Mouse (Mus musculus): ENCODE data around the gene Fam198b. TPM values are rescaled to one million over a fixed set of nuclear protein-coding genes. Genes with fewer than 3 reads are reported as not detected.

Gene Fam198b
- total RNA-seq, 2 experiments from 2014 or later: 4.8 to 5.8 TPM

DNA sequence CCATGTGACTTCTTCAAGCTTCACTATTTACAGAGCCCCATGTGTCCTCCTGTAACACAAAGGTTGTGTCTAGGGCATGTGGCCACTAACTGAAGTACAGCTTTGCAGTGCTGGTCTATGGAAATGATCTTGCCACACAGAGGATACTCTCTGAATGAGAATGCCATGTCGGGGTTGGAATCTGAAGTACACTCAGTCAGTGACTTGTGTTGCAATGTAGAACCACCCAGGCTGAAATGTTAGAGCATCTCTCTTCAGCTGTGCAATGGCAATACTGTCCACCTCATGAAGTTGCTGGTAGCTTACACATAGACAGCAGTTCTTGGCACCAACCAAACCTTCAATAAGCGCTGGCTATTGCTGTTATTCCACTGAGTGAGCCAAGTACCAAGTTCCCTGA lies 3.6 kb downstream of the Fam198b start:
- TF ChIP-seq CTCF (conservative IDR thresholded peaks at IDR 0.05): no peak
- no peak for DNase-seq (ENCODE audit: low spot score in 2 of 2)
- peak overlapping the region; percentile 83; the same call in 1 of the 2 replicates for H3K27ac ChIP-seq

GRCm38 (mm10) chr3:79897534-79898370 lies 13.4 kb downstream of the Fam198b start:
- H3K4me3 ChIP-seq: no peak overlapping the region
- TF ChIP-seq CTCF (conservative IDR thresholded peaks at IDR 0.05): no peak
- no peak for DNase-seq (ENCODE audit: low spot score in 2 of 2)
- H3K27ac ChIP-seq: peak overlapping the region; percentile 58

More for the DNA sequence above, 3.6 kb downstream of the Fam198b start:
- H3K4me3 ChIP-seq: no peak overlapping the region

DNA sequence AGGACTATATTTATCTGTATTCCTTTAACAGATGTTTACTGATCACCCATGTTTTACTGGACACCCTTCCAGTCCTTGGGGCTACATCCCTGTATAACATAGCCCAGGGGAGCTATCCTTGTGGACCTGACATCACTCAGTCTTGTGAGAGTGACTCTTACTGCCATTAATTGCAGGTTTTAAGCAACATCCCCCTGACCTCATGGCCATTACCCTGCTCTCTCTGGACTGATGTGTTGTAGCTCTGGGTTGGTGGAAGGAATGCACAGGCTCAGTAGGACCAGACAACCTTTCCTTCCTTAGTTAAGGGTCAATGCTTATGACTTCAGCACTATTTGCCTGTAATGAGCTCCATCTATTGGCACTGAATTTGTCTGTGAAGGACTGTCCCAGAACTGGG lies 14.2 kb downstream of the Fam198b start:
- H3K27ac ChIP-seq: peak overlapping the region; percentile 58; the same call in 1 of the 2 replicates
- TF ChIP-seq CTCF (conservative IDR thresholded peaks at IDR 0.05): no peak
- no peak overlapping the region for H3K4me3 ChIP-seq
- DNase-seq (ENCODE audit: low spot score in 2 of 2): no peak

DNA sequence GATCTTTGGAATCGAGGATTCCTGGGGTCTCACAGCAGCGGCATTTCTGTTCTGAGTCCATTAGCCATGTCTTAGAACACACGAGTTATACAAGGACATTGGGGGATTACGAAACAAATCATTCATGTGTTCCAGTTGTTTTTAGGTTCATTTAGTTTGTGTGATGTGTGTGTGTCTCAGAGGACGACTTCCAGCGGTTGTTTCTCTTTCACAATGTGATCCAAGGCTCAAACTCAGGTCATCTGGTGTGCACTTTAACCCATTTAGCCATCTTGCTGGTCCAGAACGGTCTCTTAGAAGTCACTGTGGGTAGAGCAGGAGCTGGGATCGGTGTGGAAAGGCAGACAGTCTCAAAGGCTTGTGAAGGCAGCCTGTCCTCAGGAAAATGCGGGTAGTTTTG lies 15.6 kb downstream of the Fam198b start:
- no peak for TF ChIP-seq CTCF (conservative IDR thresholded peaks at IDR 0.05)

GRCm38 (mm10) chr3:79900502-79900901 lies 16.2 kb downstream of the Fam198b start:
- no peak for TF ChIP-seq CTCF (conservative IDR thresholded peaks at IDR 0.05)
- H3K27ac ChIP-seq: no peak overlapping the region
- no peak overlapping the region for H3K4me3 ChIP-seq
- DNase-seq (ENCODE audit: low spot score in 2 of 2): no peak

More for the DNA sequence above, 15.6 kb downstream of the Fam198b start:
- DNase-seq (ENCODE audit: low spot score in 2 of 2): no peak
- Histone ChIP-seq H3K4me3 (no peak overlapping the region), H3K27ac (no peak overlapping the region)

DNA sequence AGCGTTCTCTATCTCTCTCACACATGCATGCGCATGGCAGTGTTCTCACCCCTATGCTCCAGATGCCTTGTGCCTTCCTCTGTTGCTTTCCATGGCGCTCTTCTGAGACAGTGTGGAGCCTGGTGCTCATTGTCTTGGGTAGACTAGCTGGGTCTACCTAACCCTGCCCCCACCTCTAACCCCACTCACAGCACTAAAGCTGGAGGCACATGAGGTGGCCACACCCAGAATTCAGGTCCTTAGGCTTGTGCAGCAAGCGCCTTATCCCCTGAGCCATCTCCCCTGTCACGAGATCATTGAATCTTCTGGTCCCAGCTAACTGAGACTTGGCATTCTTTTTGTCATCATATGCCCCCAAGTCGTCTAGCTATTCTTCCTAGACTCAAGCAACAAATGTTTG lies 17.0 kb downstream of the Fam198b start:
- TF ChIP-seq CTCF (conservative IDR thresholded peaks at IDR 0.05): no peak
- H3K4me3 ChIP-seq: no peak overlapping the region
- no peak overlapping the region for H3K27ac ChIP-seq
- DNase-seq (ENCODE audit: low spot score in 2 of 2): no peak

DNA sequence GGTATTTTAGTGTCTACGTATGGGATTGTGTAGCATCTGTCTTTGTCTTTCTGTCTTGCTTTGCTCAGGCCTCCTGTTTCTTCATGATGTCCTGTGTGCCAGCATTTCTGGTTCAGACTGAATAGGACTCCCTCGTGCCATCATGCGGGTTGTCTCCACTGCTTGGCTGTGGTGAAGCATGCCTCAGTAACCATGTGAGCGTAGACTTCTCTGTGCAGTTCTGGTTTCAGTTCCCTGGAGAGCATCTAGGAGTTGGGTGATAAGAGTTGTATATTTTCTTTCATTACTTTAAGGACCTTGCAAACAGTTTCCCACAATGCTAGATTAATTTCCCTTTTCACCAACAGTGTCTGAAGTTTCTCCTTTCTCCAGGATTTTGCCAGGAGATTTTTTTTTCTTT lies 17.4 kb downstream of the Fam198b start:
- Histone ChIP-seq H3K27ac (no peak overlapping the region), H3K4me3 (no peak overlapping the region)
- TF ChIP-seq CTCF (conservative IDR thresholded peaks at IDR 0.05): no peak
- no peak for DNase-seq (ENCODE audit: low spot score in 2 of 2)

DNA sequence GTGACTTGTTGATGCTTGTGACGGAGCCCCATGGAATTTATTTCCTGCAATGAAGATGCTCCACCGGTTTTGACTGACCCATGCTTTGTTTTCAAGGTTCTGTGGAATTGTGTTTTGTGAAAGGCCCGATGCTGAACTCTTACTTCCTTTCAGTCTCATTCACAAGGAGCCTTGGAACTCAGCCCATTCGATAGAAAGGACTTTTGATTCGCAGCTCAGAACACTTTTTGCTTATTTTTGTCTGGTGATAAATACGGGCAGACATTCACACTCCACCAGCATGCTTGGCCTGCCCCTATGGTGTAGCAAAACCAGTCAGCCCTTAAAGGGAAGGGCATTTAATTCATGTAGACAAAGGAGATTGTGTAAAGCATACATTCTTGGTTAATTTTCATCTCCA lies 19.5 kb downstream of the Fam198b start:
- Histone ChIP-seq H3K27ac (no peak overlapping the region), H3K4me3 (no peak overlapping the region)
- TF ChIP-seq CTCF (conservative IDR thresholded peaks at IDR 0.05): no peak
- no peak for DNase-seq (ENCODE audit: low spot score in 2 of 2)

GRCm38 (mm10) chr3:79904238-79904757 lies 20.0 kb downstream of the Fam198b start:
- TF ChIP-seq CTCF (conservative IDR thresholded peaks at IDR 0.05): no peak
- DNase-seq (ENCODE audit: low spot score in 2 of 2): no peak
- Histone ChIP-seq H3K4me3 (no peak overlapping the region), H3K27ac (no peak overlapping the region)

DNA sequence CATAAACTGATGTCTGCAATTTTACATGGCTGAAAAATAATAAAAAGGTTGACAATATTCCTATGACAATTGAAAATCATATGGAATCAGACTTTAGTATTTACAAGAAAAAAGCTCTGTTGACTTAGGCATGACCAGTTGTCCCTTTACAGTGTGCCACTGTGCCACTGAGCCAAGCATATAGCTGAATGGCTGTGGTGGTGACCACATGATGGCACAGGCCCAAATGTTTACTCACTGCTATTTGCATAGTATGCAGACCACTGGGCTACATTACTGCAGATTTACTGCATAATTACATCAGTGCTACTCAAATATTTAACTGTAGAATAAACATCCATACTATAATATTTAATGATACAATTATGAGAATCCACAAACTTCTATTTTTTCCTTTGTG lies 21.1 kb downstream of the Fam198b start:
- Histone ChIP-seq H3K27ac (no peak overlapping the region), H3K4me3 (no peak overlapping the region)
- TF ChIP-seq CTCF (conservative IDR thresholded peaks at IDR 0.05): no peak
- DNase-seq (ENCODE audit: low spot score in 2 of 2): no peak

- Histone ChIP-seq H3K4me3 (no peak overlapping the region), H3K27ac (no peak overlapping the region)
- TF ChIP-seq CTCF (conservative IDR thresholded peaks at IDR 0.05): no peak
- no peak for DNase-seq (ENCODE audit: low spot score in 2 of 2)
Measured at GRCm38 (mm10) chr3:79906250-79907045, 22.1 kb downstream of the Fam198b start.

GRCm38 (mm10) chr3:79907223-79907622 lies 22.9 kb downstream of the Fam198b start:
- Histone ChIP-seq H3K4me3 (no peak overlapping the region), H3K27ac (no peak overlapping the region)
- no peak for DNase-seq (ENCODE audit: low spot score in 2 of 2)
- TF ChIP-seq CTCF (conservative IDR thresholded peaks at IDR 0.05): no peak
